Mouse (Mus musculus) MEL (cell line): ENCODE measurements at regions not wholly inside any gene's neighbourhood (a gene's known extent, or its start where the extent isn't known, plus 50 kb on each side); places are given as distances from the start of the nearest gene placed in this dataset.

Experiments
- DNase-seq: peaks from one replicate; pipeline ENCODE4 v3.0.0; 2011; ENCODE audit warnings: low read depth, low spot score
- H3K27ac ChIP-seq: 2 replicates; pipeline ENCODE4 v1.5.1; 2012; ENCODE audit warnings: low read depth, mild to moderate bottlenecking, control low read depth, low read length, moderate library complexity; ENCODE audit not compliant: control insufficient read depth
- H3K27me3 ChIP-seq, 2 experiments: fragments of 150-350 bp in 1 of 2; sonication (generic) in 1 of 2; 2 replicates each; pipeline ENCODE4 v1.6.1; 2012; ENCODE audit warnings: low read length in 2 of 2, mild to moderate bottlenecking in 2 of 2, improper control_type of control experiment in 1 of 2, moderate library complexity in 1 of 2; ENCODE audit not compliant: insufficient read depth in 2 of 2, control insufficient read depth in 1 of 2
- H3K36me3 ChIP-seq, 2 experiments: 2 replicates each; pipeline ENCODE4 v1.6.1; 2012 to 2014; ENCODE audit warnings: low read length in 2 of 2, improper control_type of control experiment in 1 of 2, inconsistent platforms in 1 of 2, mild to moderate bottlenecking in 1 of 2; ENCODE audit not compliant: insufficient read depth in 2 of 2, control insufficient read depth in 1 of 2
- H3K4me1 ChIP-seq, 2 experiments: fragments of 150-350 bp in 1 of 2; sonication (generic) in 1 of 2; 2 replicates each; pipeline ENCODE4 v1.6.1; 2012; ENCODE audit warnings: low read length in 2 of 2, improper control_type of control experiment in 1 of 2, mild to moderate bottlenecking in 1 of 2; ENCODE audit not compliant: insufficient read depth in 2 of 2, control insufficient read depth in 1 of 2
- H3K4me3 ChIP-seq, 2 experiments: fragments of 150-350 bp in 1 of 2; sonication (generic) in 1 of 2; 2 replicates each; pipeline ENCODE4 v1.5.1; 2012; ENCODE audit warnings: low read depth in 2 of 2, low read length in 2 of 2, mild to moderate bottlenecking in 2 of 2, moderate library complexity in 2 of 2, control low read depth in 1 of 2, improper control_type of control experiment in 1 of 2; ENCODE audit not compliant: control insufficient read depth in 1 of 2, insufficient read depth in 1 of 2
- H3K79me2 ChIP-seq: 2 replicates; pipeline ENCODE4 v1.6.1; 2012; ENCODE audit warnings: mild to moderate bottlenecking, low read length, moderate library complexity; ENCODE audit not compliant: control insufficient read depth, poor library complexity, insufficient read depth
- H3K9ac ChIP-seq: 2 replicates; pipeline ENCODE4 v1.6.1; 2012; ENCODE audit warnings: low read depth, mild to moderate bottlenecking, control low read depth, low read length, moderate library complexity; ENCODE audit not compliant: control insufficient read depth, poor library complexity, severe bottlenecking
- H3K9me3 ChIP-seq: fragments of 150-350 bp; sonication (generic); replicated peaks from 2 replicates; pipeline ENCODE4 v1.6.1; 2012; ENCODE audit warnings: mild to moderate bottlenecking, low read length, improper control_type of control experiment, moderate library complexity; ENCODE audit not compliant: insufficient read depth
- ETS1 ChIP-seq: IDR thresholded peaks from 2 replicates; pipeline ENCODE4 v1.6.1; 2012; ENCODE audit warnings: low read depth, mild to moderate bottlenecking, inconsistent platforms, low read length, improper control_type of control experiment, moderate library complexity
- GATA1 ChIP-seq: IDR thresholded peaks from 2 replicates; pipeline ENCODE4 v1.6.1; 2011; ENCODE audit warnings: low read depth, low read length, improper control_type of control experiment
- HCFC1 ChIP-seq: IDR thresholded peaks from 2 replicates; pipeline ENCODE4 v1.6.1; 2012; ENCODE audit warnings: low read depth, mild to moderate bottlenecking, inconsistent platforms, low read length, improper control_type of control experiment, moderate library complexity
- MAFK ChIP-seq: IDR thresholded peaks from 2 replicates; pipeline ENCODE4 v1.6.1; 2011; ENCODE audit warnings: low read depth, mild to moderate bottlenecking, low read length, improper control_type of control experiment, borderline replicate concordance
- MAX ChIP-seq: IDR thresholded peaks from 2 replicates; pipeline ENCODE4 v1.6.1; 2011; ENCODE audit warnings: low read length, improper control_type of control experiment
- MAZ ChIP-seq: IDR thresholded peaks from 2 replicates; pipeline ENCODE4 v1.6.1; 2012; ENCODE audit warnings: low read depth, mild to moderate bottlenecking, inconsistent platforms, low read length, improper control_type of control experiment
- MEF2A ChIP-seq: IDR thresholded peaks from 2 replicates; pipeline ENCODE4 v1.6.1; 2014; ENCODE audit warnings: low read depth, mild to moderate bottlenecking, inconsistent platforms, low read length, improper control_type of control experiment; ENCODE audit not compliant: poor library complexity, insufficient replicate concordance, severe bottlenecking; ENCODE audit errors: extremely low read depth
- MXI1 ChIP-seq: IDR thresholded peaks from 2 replicates; pipeline ENCODE4 v1.6.1; 2011; ENCODE audit warnings: mild to moderate bottlenecking, low read depth, low read length, improper control_type of control experiment
- MYC ChIP-seq: IDR thresholded peaks from 2 replicates; pipeline ENCODE4 v1.6.1; 2011; ENCODE audit warnings: low read depth, mild to moderate bottlenecking, low read length, improper control_type of control experiment, moderate library complexity
- NELFE ChIP-seq: IDR thresholded peaks from 2 replicates; pipeline ENCODE4 v1.6.1; 2011; ENCODE audit warnings: low read depth, low read length, improper control_type of control experiment
- POLR2AphosphoS5 ChIP-seq: IDR thresholded peaks from 2 replicates; pipeline ENCODE4 v1.6.1; 2012; ENCODE audit warnings: low read depth, borderline replicate concordance, mild to moderate bottlenecking, inconsistent platforms, low read length, moderate library complexity, mixed read lengths
- RCOR1 ChIP-seq: IDR thresholded peaks from 2 replicates; pipeline ENCODE4 v1.6.1; 2012; ENCODE audit warnings: low read depth, mild to moderate bottlenecking, inconsistent platforms, low read length, improper control_type of control experiment
- SIN3A ChIP-seq: IDR thresholded peaks from 2 replicates; pipeline ENCODE4 v1.6.1; 2012; ENCODE audit warnings: low read length, improper control_type of control experiment, inconsistent platforms
- TBP ChIP-seq: IDR thresholded peaks from 2 replicates; pipeline ENCODE4 v1.8.0; 2011; ENCODE audit warnings: low read depth, low read length, improper control_type of control experiment
- TCF12 ChIP-seq: IDR thresholded peaks from 2 replicates; pipeline ENCODE4 v1.6.1; 2014; ENCODE audit warnings: low read depth, mild to moderate bottlenecking, inconsistent platforms, low read length, improper control_type of control experiment, moderate library complexity
- USF1 ChIP-seq: IDR thresholded peaks from 2 replicates; pipeline ENCODE4 v1.6.1; 2014; ENCODE audit warnings: low read depth, mild to moderate bottlenecking, inconsistent platforms, low read length, improper control_type of control experiment, moderate library complexity
- ZNF384 ChIP-seq: IDR thresholded peaks from 2 replicates; pipeline ENCODE4 v1.6.1; 2012; ENCODE audit warnings: low read depth, mild to moderate bottlenecking, inconsistent platforms, low read length, improper control_type of control experiment

GRCm38 (mm10) chr16:29928291-29928690 lies 135.9 kb upstream of the Hes1 start:
- H3K9ac ChIP-seq = no peak overlapping the region
- no peak overlapping the region for H3K4me3 ChIP-seq
- H3K36me3 ChIP-seq = no peaks in the 10 kb centered on the region
- no peak for DNase-seq
- H3K27me3 ChIP-seq = no peaks in the 10 kb centered on the region
- no peaks in the 10 kb centered on the region for H3K9me3 ChIP-seq
- no peaks in the 10 kb centered on the region for H3K79me2 ChIP-seq
- TF ChIP-seq TCF12 (no peak), GATA1 (no peak), SIN3A (no peak), MYC (no peak), USF1 (no peak)
- no peaks in the 10 kb centered on the region for H3K4me1 ChIP-seq
- no peak overlapping the region for H3K27ac ChIP-seq

- H3K4me3 ChIP-seq = no peak overlapping the region
- no peaks in the 10 kb centered on the region for H3K36me3 ChIP-seq
- TF ChIP-seq MAX (no peak), ZNF384 (no peak), MAZ (no peak)
- no peaks in the 10 kb centered on the region for H3K9me3 ChIP-seq
- H3K9ac ChIP-seq = no peak overlapping the region
- no peaks in the 10 kb centered on the region for H3K79me2 ChIP-seq
- no peak for DNase-seq
- H3K27me3 ChIP-seq = peaks cover 0 to 1% of the 10 kb centered on the region in 2 experiments; a peak in 2 of 4 replicates
- no peaks in the 10 kb centered on the region for H3K4me1 ChIP-seq
- H3K27ac ChIP-seq = no peak overlapping the region
Measured at GRCm38 (mm10) chr16:29931746-29932351, 132.3 kb upstream of the Hes1 start.

GRCm38 (mm10) chr16:29934649-29935048 lies 129.5 kb upstream of the Hes1 start:
- H3K36me3 ChIP-seq = no peaks in the 10 kb centered on the region
- TF ChIP-seq TBP (no peak), GATA1 (no peak), HCFC1 (no peak), ETS1 (no peak), RCOR1 (no peak), MAFK (no peak), NELFE (no peak), MXI1 (no peak), POLR2AphosphoS5 (no peak), MEF2A (no peak)

More at GRCm38 (mm10) chr16:29934649-29935048, 129.5 kb upstream of the Hes1 start:
- Histone ChIP-seq H3K27me3 (peaks cover 0 to 1% of the 10 kb centered on the region in 2 experiments; a peak in 2 of 4 replicates), H3K9ac (no peak overlapping the region), H3K4me3 (no peak overlapping the region), H3K9me3 (no peaks in the 10 kb centered on the region), H3K27ac (no peak overlapping the region), H3K4me1 (no peaks in the 10 kb centered on the region), H3K79me2 (no peaks in the 10 kb centered on the region)
- no peak for DNase-seq
